Mouse (Mus musculus): ENCODE measurements around the gene Tut4. TPM values are rescaled to one million over a fixed set of nuclear protein-coding genes. Genes with fewer than 3 reads are reported as not detected.

The Tut4 gene
- 100 to 1,000 TPM in 25 of 26 experiments, 10 to 100 TPM in 1; 99.5 to 371 (median 223) TPM for total RNA-seq (2018; cell fraction: chromatin; rRNA removed)
- total RNA-seq (2018; cell fraction: cytosol; rRNA removed): 10 to 100 TPM; 19.2 to 44.2 (median 33.9) TPM
- 100 to 1,000 TPM in 11 of 26 experiments, 10 to 100 TPM in 15; 46.6 to 225 (median 88.3) TPM for total RNA-seq (2018; cell fraction: nucleus; rRNA removed)
- polyA plus RNA-seq (2018): 27.1 to 50.0 TPM (median 31.4 TPM) in 3 replicates

DNA sequence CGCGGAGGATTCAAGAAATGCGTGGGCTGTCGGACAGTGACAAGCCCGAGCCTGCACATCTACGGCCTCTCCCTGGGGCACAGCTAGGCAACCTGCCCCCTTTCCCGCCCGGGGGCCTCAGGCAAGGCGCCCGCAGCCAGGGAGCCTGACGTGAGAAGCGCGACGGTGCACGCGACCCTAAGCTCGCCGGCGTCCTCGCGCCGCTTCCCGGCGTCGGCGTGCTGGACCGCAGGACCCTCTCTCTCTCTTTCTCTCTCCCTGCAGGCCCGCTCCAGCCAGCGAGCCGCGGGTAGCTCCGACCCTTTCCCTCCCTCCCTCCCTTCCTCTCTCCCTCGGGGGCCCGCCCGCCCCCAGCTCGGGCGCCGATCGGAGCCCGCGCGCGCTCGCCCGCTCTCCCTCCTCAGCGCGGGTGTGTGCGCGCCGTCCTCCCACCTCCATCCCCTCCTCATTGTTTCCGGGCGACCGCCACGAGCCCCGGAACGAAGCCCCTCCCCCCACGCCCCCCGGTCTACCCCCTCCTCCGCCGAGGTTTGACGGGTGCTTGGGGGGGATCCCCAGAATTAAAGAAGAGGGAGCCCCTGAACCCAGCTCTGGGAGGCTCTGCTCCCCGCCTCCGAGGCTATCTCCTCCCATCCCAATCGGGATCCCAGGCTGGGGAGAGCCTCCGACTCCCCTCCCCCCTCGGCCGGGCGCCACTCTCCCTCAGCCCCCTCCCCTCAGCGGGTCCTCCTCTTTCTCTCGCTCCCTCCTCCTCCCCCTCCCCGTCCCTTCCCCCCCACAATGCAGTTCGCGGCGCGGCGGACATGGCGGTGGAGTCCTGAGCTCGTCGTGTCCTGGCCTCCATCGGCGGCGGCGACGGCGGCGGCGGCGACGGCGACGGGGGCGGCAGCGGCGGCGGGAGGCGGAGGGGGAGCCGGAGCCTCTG is at the start of gene Tut4:
Tut4 (plus strand) TSS at position 196 of the 925 bp plus-strand sequence.
- peaks cover 40% of the 10 kb centered on the region for H3K79me2 ChIP-seq (ENCODE audit: inconsistent target)
- H3K36me3 ChIP-seq (ENCODE audit: inconsistent target): no peaks in the 10 kb centered on the region
- WGBS (ENCODE audit: missing documents): under 1% methylated on average over 48 of the region's 97 CpGs
- H3K4me3 ChIP-seq (ENCODE audit: inconsistent target): peak within 1 kb of the TSS; percentile 72
- H3K27ac ChIP-seq: peak within 1 kb of the TSS; percentile 77

DNA sequence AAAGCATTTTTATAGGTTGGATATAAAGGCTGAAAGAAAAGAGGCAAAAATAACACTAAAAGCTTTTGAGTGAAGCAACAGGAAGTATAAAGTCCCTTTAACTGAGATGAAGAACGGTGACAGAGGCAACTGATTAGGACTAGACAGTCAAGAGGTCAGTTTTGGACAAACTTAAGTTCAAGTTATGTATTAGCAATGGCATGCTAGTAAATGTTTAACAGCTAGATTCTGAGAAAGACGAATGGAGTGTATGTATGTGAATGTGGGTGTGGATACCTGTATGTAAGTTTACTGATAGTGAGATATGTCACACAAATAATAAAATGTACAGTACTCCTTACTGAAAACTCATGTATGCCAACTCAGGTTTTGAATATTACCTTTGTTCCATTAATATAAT is 34.6 kb upstream of the Tut4 start:
- Histone ChIP-seq H3K36me3 (ENCODE audit: inconsistent target) (no peaks in the 10 kb centered on the region), H3K79me2 (ENCODE audit: inconsistent target) (no peaks in the 10 kb centered on the region), H3K27ac (no peak overlapping the region), H3K4me3 (ENCODE audit: inconsistent target) (no peak overlapping the region)
- 65% methylated on average over 2 of the region's 2 CpGs for WGBS (ENCODE audit: missing documents)

DNA sequence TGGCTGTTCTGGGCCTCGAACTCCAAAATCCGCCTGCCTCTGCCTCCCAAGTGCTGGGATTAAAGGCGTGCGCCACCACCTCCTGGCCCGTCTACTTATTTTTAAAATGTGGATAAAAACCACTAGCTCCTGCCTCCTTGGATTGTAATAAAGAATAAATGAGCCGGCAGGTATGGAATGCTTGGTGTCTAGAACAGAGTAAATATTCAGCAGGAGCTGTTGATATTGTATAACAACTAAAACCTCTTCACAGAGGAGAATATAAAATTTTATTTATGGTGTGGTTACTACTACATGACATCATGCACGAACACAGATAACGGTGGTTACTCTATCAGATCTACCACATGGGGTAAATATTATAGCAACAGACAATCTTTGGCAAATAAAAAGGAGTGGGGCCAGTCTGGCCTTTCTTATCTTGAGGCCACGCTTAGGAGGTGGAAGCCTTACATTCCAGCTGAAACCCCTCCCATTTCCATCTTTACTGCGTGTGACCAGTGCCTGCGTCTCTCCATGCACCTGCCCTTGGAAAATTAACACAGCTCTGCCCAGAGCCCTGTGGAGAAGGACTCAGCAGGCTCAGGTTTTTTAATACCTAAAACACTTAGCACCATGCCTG is 31.4 kb upstream of the Tut4 start:
- WGBS (ENCODE audit: missing documents): 62% methylated on average over 9 of the region's 11 CpGs
- H3K27ac ChIP-seq: no peak overlapping the region
- H3K36me3 ChIP-seq (ENCODE audit: inconsistent target): no peaks in the 10 kb centered on the region
- no peaks in the 10 kb centered on the region for H3K79me2 ChIP-seq (ENCODE audit: inconsistent target)
- H3K4me3 ChIP-seq (ENCODE audit: inconsistent target): no peak overlapping the region

DNA sequence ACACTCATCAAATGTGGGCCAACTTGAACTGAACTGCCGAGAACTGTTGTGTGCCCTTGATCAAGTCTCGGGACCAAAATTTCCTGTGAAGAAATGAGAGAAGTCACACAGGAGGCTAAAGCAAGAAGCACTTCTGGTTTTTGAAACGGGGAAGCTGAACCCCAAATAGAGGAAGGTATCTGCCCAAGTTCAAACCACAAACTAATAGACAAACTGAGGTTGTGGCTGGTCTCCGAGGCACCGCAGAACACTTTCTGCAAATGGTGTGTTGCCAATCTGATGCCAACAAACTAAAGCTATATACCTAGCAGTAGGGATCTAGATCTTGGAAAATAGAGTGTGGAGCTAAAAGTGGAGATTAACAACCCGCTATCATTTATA is 30.9 kb upstream of the Tut4 start:
- 2% methylated on average over 5 of the region's 6 CpGs for WGBS (ENCODE audit: missing documents)
- Histone ChIP-seq H3K4me3 (ENCODE audit: inconsistent target) (no peak overlapping the region), H3K79me2 (ENCODE audit: inconsistent target) (no peaks in the 10 kb centered on the region), H3K27ac (no peak overlapping the region), H3K36me3 (ENCODE audit: inconsistent target) (no peaks in the 10 kb centered on the region)

DNA sequence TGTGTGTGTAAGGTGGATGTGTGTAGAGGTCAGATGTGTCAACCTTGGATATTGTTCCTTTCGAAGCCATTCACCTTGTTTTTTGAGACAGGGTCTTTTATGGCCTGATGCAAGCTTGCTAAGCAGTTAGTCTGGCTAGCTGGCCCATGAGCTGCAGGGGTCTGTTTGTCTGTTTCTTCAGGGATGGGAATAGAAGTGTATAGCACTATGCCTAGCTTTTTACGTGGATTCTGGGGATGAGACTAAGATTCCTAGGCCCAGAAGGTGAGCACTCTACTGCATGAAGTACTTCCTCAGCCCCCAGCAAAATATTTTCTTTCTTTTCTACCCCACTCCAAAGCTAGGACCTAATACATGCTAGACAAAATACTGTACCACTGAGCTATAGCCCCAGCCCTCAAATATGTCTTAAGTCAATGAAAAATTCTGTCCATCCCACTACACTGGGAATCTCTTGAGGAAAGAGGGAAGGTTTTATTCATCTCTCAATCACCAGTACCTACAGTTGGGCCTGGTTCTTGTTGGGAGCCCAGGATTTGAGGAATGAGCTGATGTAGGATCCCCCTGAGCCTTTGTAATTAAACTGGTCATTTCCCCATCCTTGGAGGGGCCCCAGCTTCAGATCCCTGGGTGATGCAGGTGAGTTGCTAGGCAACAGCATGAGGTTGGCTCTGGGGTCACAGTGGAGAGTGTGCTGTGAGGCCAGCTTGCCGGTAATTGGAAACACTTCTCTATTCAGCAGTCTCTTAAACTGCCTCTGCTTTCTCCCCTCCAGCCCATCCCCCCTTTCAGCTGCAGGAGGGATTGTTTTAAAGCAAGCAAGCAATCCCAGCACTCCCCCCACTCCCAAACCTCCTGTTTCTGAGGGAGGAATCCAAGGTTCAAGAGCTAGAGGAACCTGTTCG is 28.3 kb upstream of the Tut4 start:
- H3K36me3 ChIP-seq (ENCODE audit: inconsistent target): no peaks in the 10 kb centered on the region
- 84% methylated on average over 4 of the region's 4 CpGs for whole genome bisulfite sequencing (ENCODE audit: missing documents)

DNA sequence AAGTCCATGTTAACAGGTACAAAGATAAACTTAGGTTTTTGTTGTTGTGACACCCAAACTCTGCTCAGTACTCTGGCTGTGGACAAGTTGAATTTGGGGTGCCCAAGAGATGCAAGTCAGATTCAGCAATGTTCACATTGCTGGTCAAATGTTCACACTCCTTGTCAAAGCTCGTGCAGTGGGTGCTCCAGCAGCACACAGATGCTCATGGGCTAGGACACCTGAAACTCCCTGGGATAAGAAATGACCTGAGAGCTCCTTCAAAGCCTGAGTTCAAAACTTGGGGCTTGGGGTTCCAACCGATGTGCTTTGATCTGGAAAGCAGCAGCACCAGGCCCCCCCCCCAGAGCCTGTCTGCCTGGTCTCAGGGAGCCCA is 27.7 kb upstream of the Tut4 start:
- Histone ChIP-seq H3K27ac (no peak overlapping the region), H3K79me2 (ENCODE audit: inconsistent target) (no peaks in the 10 kb centered on the region), H3K4me3 (ENCODE audit: inconsistent target) (no peak overlapping the region), H3K36me3 (ENCODE audit: inconsistent target) (no peaks in the 10 kb centered on the region)
- 91% methylated on average over 2 of the region's 2 CpGs for WGBS (ENCODE audit: missing documents)

More for the DNA sequence above, 28.3 kb upstream of the Tut4 start:
- no peaks in the 10 kb centered on the region for H3K79me2 ChIP-seq (ENCODE audit: inconsistent target)
- no peak overlapping the region for H3K27ac ChIP-seq
- no peak overlapping the region for H3K4me3 ChIP-seq (ENCODE audit: inconsistent target)

DNA sequence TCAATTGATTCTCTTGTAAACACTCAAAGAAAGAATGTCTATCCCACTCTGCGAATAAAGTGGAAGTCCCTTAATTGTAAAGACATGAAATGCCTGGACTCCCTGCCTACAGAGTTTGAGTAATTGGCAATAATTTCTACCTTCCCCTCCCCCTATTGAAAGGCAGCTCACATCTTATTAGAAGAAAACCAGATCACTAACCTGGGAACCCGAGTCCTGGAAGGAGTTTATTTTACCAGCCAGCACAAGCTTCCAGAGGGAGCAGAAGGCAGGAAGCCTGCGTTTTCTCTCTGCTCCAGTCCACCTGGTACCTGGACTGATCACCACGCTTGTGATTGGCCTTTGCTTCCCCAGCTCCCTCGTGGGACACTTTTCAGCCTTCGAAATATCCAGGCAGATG is 25.9 kb upstream of the Tut4 start:
- WGBS (ENCODE audit: missing documents): 78% methylated on average over 6 of the region's 6 CpGs

DNA sequence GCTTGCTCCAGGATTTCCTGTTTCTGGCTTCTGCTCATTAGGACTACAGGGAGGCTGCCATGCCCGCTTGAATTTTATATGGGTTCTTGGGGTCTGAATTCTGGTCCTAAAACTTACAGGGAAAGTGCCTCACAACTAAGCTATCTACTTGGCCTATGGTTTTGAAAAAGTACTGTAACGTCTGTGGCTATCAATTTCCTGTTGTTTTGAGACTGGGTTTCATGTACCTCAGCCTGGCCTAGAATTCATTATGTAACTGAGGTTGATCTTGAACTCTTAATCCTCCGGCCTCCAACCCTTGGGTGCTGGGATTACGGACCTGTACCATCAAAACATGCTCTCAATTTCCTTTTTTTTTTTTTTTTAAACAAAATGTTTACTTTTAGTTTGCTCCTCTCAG is 25.0 kb upstream of the Tut4 start:
- Histone ChIP-seq H3K4me3 (ENCODE audit: inconsistent target) (no peak overlapping the region), H3K36me3 (ENCODE audit: inconsistent target) (no peaks in the 10 kb centered on the region), H3K27ac (no peak overlapping the region), H3K79me2 (ENCODE audit: inconsistent target) (no peaks in the 10 kb centered on the region)
- WGBS (ENCODE audit: missing documents): 47% methylated on average over 4 of the region's 4 CpGs

More for the DNA sequence above, 25.9 kb upstream of the Tut4 start:
- Histone ChIP-seq H3K27ac (no peak overlapping the region), H3K36me3 (ENCODE audit: inconsistent target) (no peaks in the 10 kb centered on the region), H3K79me2 (ENCODE audit: inconsistent target) (no peaks in the 10 kb centered on the region), H3K4me3 (ENCODE audit: inconsistent target) (no peak overlapping the region)

DNA sequence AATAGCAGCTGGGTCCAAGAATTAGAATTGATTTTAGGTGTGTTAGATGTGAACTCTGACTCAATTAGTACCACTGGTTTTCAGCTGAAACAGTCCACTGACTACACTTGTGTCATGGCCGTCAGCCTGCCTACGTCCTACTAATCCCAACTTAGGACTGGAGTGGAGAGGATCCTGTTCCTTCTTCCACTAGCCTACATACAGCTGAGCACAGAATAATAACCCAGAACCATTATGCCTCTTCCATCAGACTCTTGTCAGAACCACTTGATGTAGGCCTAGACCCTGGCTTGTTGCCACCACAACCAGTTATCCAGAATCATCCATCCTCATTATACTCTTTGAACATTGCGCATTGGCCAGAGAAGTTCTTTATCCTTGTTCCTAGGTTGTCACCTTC is 24.4 kb upstream of the Tut4 start:
- Histone ChIP-seq H3K27ac (no peak overlapping the region), H3K4me3 (ENCODE audit: inconsistent target) (no peak overlapping the region), H3K79me2 (ENCODE audit: inconsistent target) (no peaks in the 10 kb centered on the region), H3K36me3 (ENCODE audit: inconsistent target) (no peaks in the 10 kb centered on the region)
- 91% methylated on average over 3 of the region's 3 CpGs for WGBS (ENCODE audit: missing documents)

DNA sequence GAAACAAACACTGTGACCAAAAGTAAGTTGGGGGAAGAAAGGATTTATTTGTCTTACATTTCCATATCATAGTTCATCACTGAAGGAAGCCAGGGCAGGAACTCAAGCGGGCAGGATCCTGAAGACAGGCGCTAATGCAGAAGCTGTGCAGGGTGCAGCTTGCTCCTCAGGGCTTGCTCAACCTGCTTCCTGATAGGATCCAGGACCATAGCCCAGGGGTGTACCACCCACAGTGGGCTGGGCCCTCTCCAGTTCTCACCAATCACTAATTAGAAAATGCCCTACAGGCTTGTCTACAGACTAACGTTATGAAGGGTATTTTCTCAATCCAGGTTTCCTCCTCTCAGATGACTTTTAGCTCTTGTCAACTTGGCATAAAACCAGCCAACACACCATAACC is 23.6 kb upstream of the Tut4 start:
- 68% methylated on average over 3 of the region's 3 CpGs for WGBS (ENCODE audit: missing documents)
- Histone ChIP-seq H3K4me3 (ENCODE audit: inconsistent target) (no peak overlapping the region), H3K79me2 (ENCODE audit: inconsistent target) (no peaks in the 10 kb centered on the region), H3K27ac (no peak overlapping the region), H3K36me3 (ENCODE audit: inconsistent target) (no peaks in the 10 kb centered on the region)

DNA sequence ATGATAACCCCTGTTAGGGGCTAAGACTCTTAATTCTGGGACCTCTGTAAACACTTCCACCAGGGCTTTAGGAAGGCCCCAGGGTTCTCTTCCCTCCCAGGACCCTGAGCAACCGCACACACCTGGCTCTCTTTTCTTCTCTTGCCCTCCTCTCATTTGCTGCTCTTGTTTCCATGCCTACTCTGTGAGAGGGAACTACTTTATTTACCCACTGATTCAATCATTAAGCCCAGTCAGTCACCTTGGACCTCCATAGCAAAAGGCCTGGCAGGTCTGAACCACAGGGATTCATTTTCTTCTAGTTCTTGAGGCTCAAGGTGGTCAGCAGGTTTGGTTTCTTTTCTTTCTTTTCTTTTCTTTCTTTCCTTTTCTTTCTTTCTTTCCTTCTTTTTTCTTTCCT is 23.0 kb upstream of the Tut4 start:
- Histone ChIP-seq H3K27ac (no peak overlapping the region), H3K4me3 (ENCODE audit: inconsistent target) (no peak overlapping the region), H3K36me3 (ENCODE audit: inconsistent target) (no peaks in the 10 kb centered on the region), H3K79me2 (ENCODE audit: inconsistent target) (no peaks in the 10 kb centered on the region)
- 100% methylated on average over 1 of the region's 1 CpGs for WGBS (ENCODE audit: missing documents)

DNA sequence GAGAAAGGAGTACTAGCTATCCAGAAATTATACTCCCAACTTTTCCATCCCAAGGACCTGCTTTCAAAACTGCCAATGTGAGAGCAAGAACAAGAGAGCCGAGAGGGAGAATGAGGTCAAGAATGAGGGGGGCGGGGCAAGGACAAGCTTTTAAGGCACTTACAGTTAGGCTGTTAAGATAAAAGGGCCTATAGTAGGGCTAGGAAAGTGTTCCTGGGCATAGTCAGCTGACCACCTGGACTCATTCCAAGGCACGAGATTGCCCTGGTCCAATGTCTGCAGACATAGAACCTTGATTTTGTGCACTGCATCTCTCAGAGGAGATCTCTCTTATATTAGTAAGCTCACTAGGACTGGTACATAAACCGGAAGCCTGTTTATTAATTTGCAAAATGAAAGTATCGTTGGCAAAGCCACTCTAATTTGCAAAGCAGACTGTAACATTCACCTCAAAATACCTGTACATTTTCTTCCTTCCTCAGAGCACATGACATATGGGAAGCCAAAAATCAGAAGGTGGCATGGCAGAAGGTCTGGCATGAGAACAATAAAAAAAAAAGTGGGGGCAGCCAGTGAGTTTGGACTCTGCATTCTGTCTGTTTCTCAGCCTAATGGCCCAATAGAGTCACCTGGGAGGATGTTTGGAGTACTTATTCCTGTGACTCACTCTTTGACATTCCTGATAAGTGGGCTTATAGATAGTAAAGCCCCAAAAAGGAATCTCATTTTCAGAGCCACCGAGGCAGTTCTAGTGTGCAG is 21.0 kb upstream of the Tut4 start:
- Histone ChIP-seq H3K36me3 (ENCODE audit: inconsistent target) (no peaks in the 10 kb centered on the region), H3K27ac (no peak overlapping the region), H3K4me3 (ENCODE audit: inconsistent target) (no peak overlapping the region), H3K79me2 (ENCODE audit: inconsistent target) (no peaks in the 10 kb centered on the region)
- WGBS (ENCODE audit: missing documents): 77% methylated on average over 6 of the region's 6 CpGs

DNA sequence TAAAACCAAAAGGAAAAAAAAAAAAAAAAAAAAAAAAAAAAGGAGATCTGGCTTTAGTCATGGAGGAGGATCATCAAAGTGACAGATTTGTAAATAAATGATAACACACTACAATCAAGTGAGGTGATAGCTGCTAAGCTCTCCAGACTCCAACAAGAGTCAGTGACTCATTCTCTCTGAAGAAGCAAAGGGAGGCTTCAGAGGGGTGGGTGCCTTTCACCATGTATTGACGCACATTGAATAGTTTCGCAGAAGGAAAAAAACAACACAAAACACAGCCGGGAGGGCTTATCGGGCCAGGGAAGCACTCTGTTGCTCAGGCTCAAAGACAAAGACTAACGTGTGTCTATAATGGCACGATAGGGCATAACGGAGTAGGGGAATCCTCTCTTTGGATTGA is 11.1 kb upstream of the Tut4 start:
- no peaks in the 10 kb centered on the region for H3K36me3 ChIP-seq (ENCODE audit: inconsistent target)
- H3K27ac ChIP-seq: no peak overlapping the region
- no peaks in the 10 kb centered on the region for H3K79me2 ChIP-seq (ENCODE audit: inconsistent target)
- H3K4me3 ChIP-seq (ENCODE audit: inconsistent target): no peak overlapping the region
- WGBS (ENCODE audit: missing documents): 91% methylated on average over 7 of the region's 7 CpGs

DNA sequence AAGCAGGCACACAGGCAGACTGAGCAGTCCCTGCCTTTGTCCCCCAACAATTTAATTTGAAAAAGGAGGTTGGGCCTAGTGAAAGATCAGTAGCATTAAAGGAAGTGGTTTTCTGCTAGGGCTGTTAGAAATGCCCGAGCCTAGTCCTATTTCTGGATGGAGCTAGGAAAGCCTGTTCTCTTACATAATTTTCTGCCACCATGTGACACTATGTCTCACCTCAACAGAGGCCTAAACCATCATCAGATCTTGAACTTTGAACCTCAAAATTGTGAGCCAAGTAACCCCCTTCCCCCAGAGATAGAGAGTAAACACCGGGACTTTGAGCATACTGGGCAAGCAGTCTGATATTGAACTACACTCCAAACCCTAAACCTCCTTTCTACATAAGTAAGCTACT is 3.2 kb upstream of the Tut4 start:
- Histone ChIP-seq H3K36me3 (ENCODE audit: inconsistent target) (no peaks in the 10 kb centered on the region), H3K4me3 (ENCODE audit: inconsistent target) (no peak overlapping the region), H3K79me2 (ENCODE audit: inconsistent target) (peaks cover 5% of the 10 kb centered on the region), H3K27ac (peak overlapping the region; percentile 28; the same call in 1 of the 2 replicates)
- WGBS (ENCODE audit: missing documents): 19% methylated on average over 2 of the region's 2 CpGs

Measured in macrophage (primary cell).